Mouse (Mus musculus): ENCODE measurements at regions not wholly inside any gene's neighbourhood (a gene's known extent, or its start where the extent isn't known, plus 50 kb on each side); places are given as distances from the start of the nearest gene placed in this dataset.

- H3K27ac ChIP-seq (ENCODE audit: low read depth, low read length), result no peak overlapping the region
- H3K27me3 ChIP-seq (ENCODE audit: control insufficient read depth, insufficient read depth, low read length), result no peaks in the 10 kb centered on the region
- DNase-seq (ENCODE audit: low spot score) (no peak), ATAC-seq (ENCODE audit: insufficient read depth, low FRiP score, low TSS enrichment) (no peak)
- WGBS, result 51% methylated on average over 7 of the region's 7 CpGs
- H3K4me3 ChIP-seq (ENCODE audit: low read depth, low read length), result no peak overlapping the region
- no peaks in the 10 kb centered on the region for H3K36me3 ChIP-seq (ENCODE audit: control insufficient read depth, insufficient read depth, low read length)
- H3K9ac ChIP-seq (ENCODE audit: low read length), result no peak overlapping the region
- no peaks in the 10 kb centered on the region for H3K9me3 ChIP-seq (ENCODE audit: control insufficient read depth, low read length)
- no peak overlapping the region for H3K4me2 ChIP-seq (ENCODE audit: low read depth)
- H3K4me1 ChIP-seq (ENCODE audit: control insufficient read depth, insufficient read depth, low read length), result no peaks in the 10 kb centered on the region
Observed at GRCm38 (mm10) chr1:51635881-51636515, 157.8 kb upstream of the Nabp1 start.

DNA sequence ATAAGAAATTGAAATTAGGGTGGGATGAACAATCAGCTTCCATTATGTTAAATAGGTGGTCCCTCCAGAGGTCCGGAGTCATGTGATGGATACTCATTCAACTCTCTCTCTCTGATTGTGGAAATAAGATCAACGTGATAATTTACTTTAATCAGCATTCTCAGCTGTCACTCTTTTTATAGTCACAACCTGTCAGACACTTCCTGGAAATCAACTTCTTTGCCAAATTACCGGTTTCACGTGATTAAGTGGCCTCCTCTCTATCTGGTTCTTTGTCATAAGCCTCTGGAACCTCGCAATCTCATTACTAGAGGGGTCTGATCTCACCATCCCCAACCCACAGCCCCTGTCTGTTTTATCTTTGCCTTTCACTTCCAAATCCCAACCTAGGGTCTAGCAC is 155.6 kb upstream of the Nabp1 start:
- H3K4me3 ChIP-seq (ENCODE audit: low read depth, low read length), result no peak overlapping the region
- DNase-seq (ENCODE audit: low spot score), result no peak

GRCm38 (mm10) chr1:51632851-51633250 is 154.6 kb upstream of the Nabp1 start:
- Histone ChIP-seq H3K9ac (ENCODE audit: low read length) (no peak overlapping the region), H3K9me3 (ENCODE audit: control insufficient read depth, low read length) (no peaks in the 10 kb centered on the region), H3K4me3 (ENCODE audit: low read depth, low read length) (no peak overlapping the region), H3K36me3 (ENCODE audit: control insufficient read depth, insufficient read depth, low read length) (no peaks in the 10 kb centered on the region), H3K4me2 (ENCODE audit: low read depth) (no peak overlapping the region), H3K4me1 (ENCODE audit: control insufficient read depth, insufficient read depth, low read length) (no peaks in the 10 kb centered on the region), H3K27ac (ENCODE audit: low read depth, low read length) (no peak overlapping the region), H3K27me3 (ENCODE audit: control insufficient read depth, insufficient read depth, low read length) (no peaks in the 10 kb centered on the region)
- no peak for DNase-seq (ENCODE audit: low spot score)
- ATAC-seq (ENCODE audit: insufficient read depth, low FRiP score, low TSS enrichment), result no peak
- 87% methylated on average over 4 of the region's 4 CpGs for WGBS

More for the DNA sequence above, 155.6 kb upstream of the Nabp1 start:
- no peaks in the 10 kb centered on the region for H3K9me3 ChIP-seq (ENCODE audit: control insufficient read depth, low read length)
- no peak overlapping the region for H3K9ac ChIP-seq (ENCODE audit: low read length)
- no peaks in the 10 kb centered on the region for H3K4me1 ChIP-seq (ENCODE audit: control insufficient read depth, insufficient read depth, low read length)
- H3K27ac ChIP-seq (ENCODE audit: low read depth, low read length), result no peak overlapping the region
- ATAC-seq (ENCODE audit: insufficient read depth, low FRiP score, low TSS enrichment), result no peak
- H3K36me3 ChIP-seq (ENCODE audit: control insufficient read depth, insufficient read depth, low read length), result no peaks in the 10 kb centered on the region
- H3K27me3 ChIP-seq (ENCODE audit: control insufficient read depth, insufficient read depth, low read length), result no peaks in the 10 kb centered on the region
- H3K4me2 ChIP-seq (ENCODE audit: low read depth), result no peak overlapping the region
- 86% methylated on average over 5 of the region's 5 CpGs for WGBS

DNA sequence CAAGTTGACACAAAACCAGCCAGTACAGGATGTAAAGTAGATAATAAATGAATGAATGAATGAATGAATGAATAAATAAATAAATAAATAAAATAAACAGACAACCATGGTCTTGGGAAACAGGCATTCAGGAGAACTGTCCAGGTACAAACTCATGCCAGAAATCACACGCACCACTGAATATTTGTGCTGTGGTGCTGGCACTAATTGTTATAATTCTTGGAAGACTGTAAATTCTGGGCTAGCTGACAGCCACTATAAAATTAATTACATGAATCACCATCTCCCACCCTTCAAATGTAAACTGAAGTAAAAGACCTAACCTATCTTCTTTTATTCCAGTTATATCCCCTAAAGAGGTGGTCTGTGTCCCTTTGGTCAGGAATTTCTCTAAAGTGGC is 151.6 kb upstream of the Nabp1 start:
- H3K9me3 ChIP-seq (ENCODE audit: control insufficient read depth, low read length), result no peaks in the 10 kb centered on the region
- no peaks in the 10 kb centered on the region for H3K4me1 ChIP-seq (ENCODE audit: control insufficient read depth, insufficient read depth, low read length)
- H3K4me2 ChIP-seq (ENCODE audit: low read depth), result no peak overlapping the region
- no peaks in the 10 kb centered on the region for H3K36me3 ChIP-seq (ENCODE audit: control insufficient read depth, insufficient read depth, low read length)
- H3K9ac ChIP-seq (ENCODE audit: low read length), result no peak overlapping the region
- H3K27me3 ChIP-seq (ENCODE audit: control insufficient read depth, insufficient read depth, low read length), result no peaks in the 10 kb centered on the region
- DNase-seq (ENCODE audit: low spot score) (no peak), ATAC-seq (ENCODE audit: insufficient read depth, low FRiP score, low TSS enrichment) (no peak)
- WGBS, result 90% methylated on average over 1 of the region's 1 CpGs
- H3K4me3 ChIP-seq (ENCODE audit: low read depth, low read length), result no peak overlapping the region
- no peak overlapping the region for H3K27ac ChIP-seq (ENCODE audit: low read depth, low read length)

DNA sequence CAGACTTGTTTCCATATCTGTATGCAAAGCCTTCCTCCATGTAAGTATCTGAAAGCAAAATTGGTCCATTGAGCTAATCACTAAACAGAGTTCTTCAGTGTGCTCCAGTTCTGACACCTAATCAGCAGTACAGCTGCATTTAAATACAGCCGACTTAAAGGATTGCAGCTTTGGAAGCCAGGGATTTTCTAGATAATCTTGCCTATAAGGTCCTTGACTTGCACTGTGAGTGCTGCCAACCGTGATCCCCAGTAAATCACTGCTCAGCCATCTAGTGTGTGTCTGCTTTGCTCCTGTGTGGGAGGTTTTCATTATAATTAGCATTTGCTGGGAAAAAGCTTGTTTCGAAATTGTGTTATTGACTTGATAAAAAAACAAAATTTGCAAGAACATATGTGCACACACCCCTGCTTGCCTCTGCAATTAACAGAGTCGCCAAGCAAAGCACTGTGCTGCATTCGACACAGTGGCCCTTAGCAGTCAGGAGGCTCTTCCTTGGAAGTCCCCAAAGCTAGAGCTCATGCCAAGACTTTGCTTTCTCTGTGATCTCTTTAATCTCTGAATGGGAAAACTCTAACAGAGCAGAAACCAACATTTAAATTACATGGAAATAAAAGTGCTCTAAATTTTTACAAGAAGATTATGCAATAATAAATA is 150.0 kb upstream of the Nabp1 start:
- DNase-seq (ENCODE audit: low spot score), result no peak
- no peak for ATAC-seq (ENCODE audit: insufficient read depth, low FRiP score, low TSS enrichment)
- H3K4me1 ChIP-seq (ENCODE audit: control insufficient read depth, insufficient read depth, low read length), result no peaks in the 10 kb centered on the region
- H3K4me3 ChIP-seq (ENCODE audit: low read depth, low read length), result no peak overlapping the region
- H3K36me3 ChIP-seq (ENCODE audit: control insufficient read depth, insufficient read depth, low read length), result no peaks in the 10 kb centered on the region
- no peaks in the 10 kb centered on the region for H3K27me3 ChIP-seq (ENCODE audit: control insufficient read depth, insufficient read depth, low read length)
- no peaks in the 10 kb centered on the region for H3K9me3 ChIP-seq (ENCODE audit: control insufficient read depth, low read length)
- H3K9ac ChIP-seq (ENCODE audit: low read length), result no peak overlapping the region
- WGBS, result 77% methylated on average over 5 of the region's 5 CpGs
- no peak overlapping the region for H3K4me2 ChIP-seq (ENCODE audit: low read depth)
- H3K27ac ChIP-seq (ENCODE audit: low read depth, low read length), result no peak overlapping the region

DNA sequence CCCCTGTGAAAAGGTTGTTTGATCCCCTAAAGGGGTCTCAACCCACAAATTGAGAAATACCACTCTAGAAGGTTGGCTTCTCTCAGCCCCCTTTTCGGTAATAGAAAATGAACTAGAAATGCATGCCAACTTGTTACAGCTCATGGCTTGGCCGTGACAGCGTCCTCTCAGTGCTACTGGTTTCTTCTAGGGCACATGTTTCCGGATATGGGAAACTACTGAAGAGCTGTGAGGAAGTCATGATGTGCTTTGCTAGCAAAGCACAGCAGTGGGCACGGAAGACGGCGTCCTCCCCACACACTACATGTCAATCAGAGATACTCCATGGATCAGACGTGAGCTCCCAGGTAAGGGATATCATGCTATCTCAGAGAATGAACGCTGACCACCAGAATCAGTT is 148.1 kb upstream of the Nabp1 start:
- Histone ChIP-seq H3K4me3 (ENCODE audit: low read depth, low read length) (no peak overlapping the region), H3K9ac (ENCODE audit: low read length) (no peak overlapping the region), H3K27me3 (ENCODE audit: control insufficient read depth, insufficient read depth, low read length) (no peaks in the 10 kb centered on the region), H3K36me3 (ENCODE audit: control insufficient read depth, insufficient read depth, low read length) (no peaks in the 10 kb centered on the region), H3K4me1 (ENCODE audit: control insufficient read depth, insufficient read depth, low read length) (no peaks in the 10 kb centered on the region), H3K4me2 (ENCODE audit: low read depth) (no peak overlapping the region), H3K9me3 (ENCODE audit: control insufficient read depth, low read length) (no peaks in the 10 kb centered on the region), H3K27ac (ENCODE audit: low read depth, low read length) (no peak overlapping the region)
- 90% methylated on average over 9 of the region's 9 CpGs for WGBS
- ATAC-seq (ENCODE audit: insufficient read depth, low FRiP score, low TSS enrichment) (no peak), DNase-seq (ENCODE audit: low spot score) (no peak)

GRCm38 (mm10) chr1:51625079-51625478 is 146.9 kb upstream of the Nabp1 start:
- Histone ChIP-seq H3K9ac (ENCODE audit: low read length) (no peak overlapping the region), H3K9me3 (ENCODE audit: control insufficient read depth, low read length) (no peaks in the 10 kb centered on the region), H3K36me3 (ENCODE audit: control insufficient read depth, insufficient read depth, low read length) (no peaks in the 10 kb centered on the region), H3K4me3 (ENCODE audit: low read depth, low read length) (no peak overlapping the region), H3K4me2 (ENCODE audit: low read depth) (no peak overlapping the region), H3K4me1 (ENCODE audit: control insufficient read depth, insufficient read depth, low read length) (no peaks in the 10 kb centered on the region), H3K27me3 (ENCODE audit: control insufficient read depth, insufficient read depth, low read length) (no peaks in the 10 kb centered on the region), H3K27ac (ENCODE audit: low read depth, low read length) (no peak overlapping the region)
- DNase-seq (ENCODE audit: low spot score) (no peak), ATAC-seq (ENCODE audit: insufficient read depth, low FRiP score, low TSS enrichment) (no peak)
- WGBS, result 90% methylated on average over 7 of the region's 7 CpGs

DNA sequence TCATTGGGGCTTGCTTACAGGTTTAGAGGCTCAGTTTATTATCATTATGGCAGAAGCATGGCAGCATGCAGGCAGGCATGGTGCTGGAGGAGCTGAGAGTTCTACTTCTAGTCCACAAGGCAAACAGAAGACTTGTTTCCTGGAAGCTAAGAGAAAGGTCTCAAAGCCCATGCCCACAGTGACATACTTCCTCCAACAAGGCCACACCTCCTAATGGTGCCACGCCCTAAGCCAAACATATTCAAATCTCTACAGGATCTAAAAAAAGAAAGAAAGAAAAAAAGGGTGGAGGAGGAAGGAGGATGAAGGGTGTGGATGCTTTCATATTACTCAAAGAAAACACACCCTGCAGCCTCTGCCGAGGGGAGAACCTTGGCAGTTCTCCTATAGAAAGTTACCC is 146.3 kb upstream of the Nabp1 start:
- Histone ChIP-seq H3K4me1 (ENCODE audit: control insufficient read depth, insufficient read depth, low read length) (no peaks in the 10 kb centered on the region), H3K27ac (ENCODE audit: low read depth, low read length) (no peak overlapping the region), H3K9ac (ENCODE audit: low read length) (no peak overlapping the region), H3K4me3 (ENCODE audit: low read depth, low read length) (no peak overlapping the region), H3K4me2 (ENCODE audit: low read depth) (no peak overlapping the region), H3K27me3 (ENCODE audit: control insufficient read depth, insufficient read depth, low read length) (no peaks in the 10 kb centered on the region), H3K9me3 (ENCODE audit: control insufficient read depth, low read length) (no peaks in the 10 kb centered on the region), H3K36me3 (ENCODE audit: control insufficient read depth, insufficient read depth, low read length) (no peaks in the 10 kb centered on the region)
- 79% methylated on average over 2 of the region's 2 CpGs for WGBS
- DNase-seq (ENCODE audit: low spot score) (no peak), ATAC-seq (ENCODE audit: insufficient read depth, low FRiP score, low TSS enrichment) (no peak)

DNA sequence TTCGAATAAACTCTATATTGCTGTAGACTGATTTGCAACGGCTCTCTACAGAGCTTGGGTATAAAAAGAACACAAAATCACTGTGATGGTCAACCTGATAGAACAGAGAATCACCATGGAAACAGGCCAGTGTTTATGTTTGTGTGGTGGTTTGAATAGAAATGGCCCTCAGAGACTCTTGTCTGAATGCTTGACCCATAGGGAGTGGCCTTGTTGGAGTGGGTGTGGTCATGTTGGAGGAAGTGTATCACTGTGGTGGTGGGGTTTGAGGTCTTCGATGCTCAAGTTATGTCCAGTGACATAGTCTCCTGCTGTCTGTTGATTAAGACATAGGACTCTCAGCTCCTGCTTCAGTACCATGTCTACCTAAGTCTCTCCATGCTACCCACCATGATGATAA is 144.8 kb upstream of the Nabp1 start:
- no peak for ATAC-seq (ENCODE audit: insufficient read depth, low FRiP score, low TSS enrichment)
- Histone ChIP-seq H3K36me3 (ENCODE audit: control insufficient read depth, insufficient read depth, low read length) (no peaks in the 10 kb centered on the region), H3K4me2 (ENCODE audit: low read depth) (no peak overlapping the region), H3K9me3 (ENCODE audit: control insufficient read depth, low read length) (no peaks in the 10 kb centered on the region), H3K27me3 (ENCODE audit: control insufficient read depth, insufficient read depth, low read length) (no peaks in the 10 kb centered on the region), H3K9ac (ENCODE audit: low read length) (no peak overlapping the region), H3K27ac (ENCODE audit: low read depth, low read length) (no peak overlapping the region), H3K4me3 (ENCODE audit: low read depth, low read length) (no peak overlapping the region), H3K4me1 (ENCODE audit: control insufficient read depth, insufficient read depth, low read length) (no peaks in the 10 kb centered on the region)
- no peak for DNase-seq (ENCODE audit: low spot score)
- WGBS, result 78% methylated on average over 3 of the region's 3 CpGs
